Mouse (Mus musculus): ENCODE measurements around the gene Cyp39a1. TPM values are rescaled to one million over a fixed set of nuclear protein-coding genes. Genes with fewer than 3 reads are reported as not detected.

Gene Cyp39a1
- polyA plus RNA-seq, 1 experiment, result 5.3 TPM

- no peak for DNase-seq (ENCODE audit: low read depth)
- TF ChIP-seq CTCF (IDR thresholded peaks at IDR 0.05; ENCODE audit: borderline replicate concordance, extremely low read depth, insufficient read depth, insufficient read length) (no peak), POLR2A (IDR thresholded peaks at IDR 0.05; ENCODE audit: borderline replicate concordance, extremely low read depth, insufficient read depth, insufficient read length, poor library complexity, severe bottlenecking) (no peak)
Measured at GRCm38 (mm10) chr17:43789376-43789775, 122.2 kb downstream of the Cyp39a1 start.

DNA sequence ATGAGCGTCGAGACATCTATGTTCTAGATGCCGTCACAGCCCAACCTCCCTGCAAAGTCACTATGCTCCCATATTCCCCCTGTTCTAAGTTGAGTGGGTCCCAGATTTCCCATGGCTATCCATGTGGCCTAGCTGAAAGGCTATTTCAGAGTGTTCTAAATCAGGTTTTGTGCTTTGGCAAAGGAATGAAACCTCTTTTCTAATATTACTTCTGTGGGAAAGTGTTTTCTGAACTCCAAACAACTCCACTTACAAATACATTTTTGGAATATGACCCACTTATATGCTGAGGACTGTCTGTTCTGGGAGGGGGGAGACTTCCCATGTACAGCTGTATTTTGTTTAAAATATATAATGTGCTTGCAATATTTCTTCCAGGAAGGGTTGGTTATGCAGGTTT is 124.5 kb downstream of the Cyp39a1 start:
- no peak for DNase-seq (ENCODE audit: low read depth)
- TF ChIP-seq CTCF (IDR thresholded peaks at IDR 0.05; ENCODE audit: borderline replicate concordance, extremely low read depth, insufficient read depth, insufficient read length), result no peak
- no peak for TF ChIP-seq POLR2A (IDR thresholded peaks at IDR 0.05; ENCODE audit: borderline replicate concordance, extremely low read depth, insufficient read depth, insufficient read length, poor library complexity, severe bottlenecking)

- no peak for DNase-seq (ENCODE audit: low read depth)
- TF ChIP-seq POLR2A (IDR thresholded peaks at IDR 0.05; ENCODE audit: borderline replicate concordance, extremely low read depth, insufficient read depth, insufficient read length, poor library complexity, severe bottlenecking), result no peak
- no peak for TF ChIP-seq CTCF (IDR thresholded peaks at IDR 0.05; ENCODE audit: borderline replicate concordance, extremely low read depth, insufficient read depth, insufficient read length)
Measured at GRCm38 (mm10) chr17:43794731-43795280, 127.6 kb downstream of the Cyp39a1 start.

Other genes with a start within 250 kb of the Cyp39a1 start
- gene Mep1a, start 164.6 kb upstream of the Cyp39a1 start, polyA plus RNA-seq (2012; rRNA removed), result 0.06 and 0.07 TPM in 2 replicates
- 0.53 and 0.82 TPM in 2 replicates for gene Ankrd66, start 123.8 kb upstream of the Cyp39a1 start, polyA plus RNA-seq (2012; rRNA removed)
- gene Pla2g7, start 99.3 kb upstream of the Cyp39a1 start, polyA plus RNA-seq (2012; rRNA removed), result 6.4 and 16.5 TPM in 2 replicates
- 0.83 and 1.6 TPM in 2 replicates for gene Tdrd6, start 37.1 kb upstream of the Cyp39a1 start, polyA plus RNA-seq (2012; rRNA removed)
- 66.5 and 70.7 TPM in 2 replicates for gene Slc25a27, start 211 bp upstream of the Cyp39a1 start, polyA plus RNA-seq (2012; rRNA removed)
- gene Rcan2, start 133.9 kb downstream of the Cyp39a1 start, polyA plus RNA-seq (2012; rRNA removed), result 42.0 and 96.2 TPM in 2 replicates

All from brain, embryonic 14.5 days (tissue).